ENCODE assay signal across 10 mouse cellular contexts in genomic region chr14:55557003-55557402, GRCm38 (mm10). TPM values are rescaled to one million over a fixed set of nuclear protein-coding genes. Genes with fewer than 3 reads are reported as not detected.
A peak's percentile ranks its signal among the peaks of the same experiment; 100 is the strongest.
DNase-seq lines count a peak whose midpoint lies in the region; ATAC-seq and TF ChIP-seq lines count a peak whose summit lies in the region.
"Had no signal": no experiment of that assay in that cellular context is flagged by ENCODE, and none has a peak within 500 bp of the region (broad histone marks: within the 10 kb centered on the region; RNA-seq: fewer than 3 reads in every experiment).

No protein-coding gene starts in this region.

- WGBS in hindbrain, embryonic 11.5 days, result 33% methylated on average over 5 of the region's 5 CpGs
- WGBS in hindbrain, embryonic 12.5 days, result 29% methylated on average over 5 of the region's 5 CpGs
- WGBS in kidney, embryonic 14.5 days, result 25% methylated on average over 5 of the region's 5 CpGs
- 24% methylated on average over 5 of the region's 5 CpGs for WGBS in liver, embryonic 11.5 days
- WGBS in olfactory bulb, adult 2 months, result 26% methylated on average over 5 of the region's 5 CpGs

- no peaks in the 10 kb centered on the region for H3K9me3 ChIP-seq in hindbrain, embryonic 11.5 days (ENCODE audit: control insufficient read depth, low read length)
- H3K9me3 ChIP-seq in hindbrain, embryonic 12.5 days (replicated peaks), result no peaks in the 10 kb centered on the region
- no peaks in the 10 kb centered on the region for H3K9me3 ChIP-seq in kidney, embryonic 14.5 days (ENCODE audit: control insufficient read depth, low read length)
- H3K9me3 ChIP-seq in liver, embryonic 11.5 days (ENCODE audit: control insufficient read depth, low read length), result no peaks in the 10 kb centered on the region
- H3K9me3 ChIP-seq: embryonic facial prominence, embryonic 12.5 days; neural tube, embryonic 13.5 days had no signal

- H3K4me3 ChIP-seq in hindbrain, embryonic 11.5 days (ENCODE audit: low read depth, low read length), result no peak overlapping the region
- H3K4me3 ChIP-seq in hindbrain, embryonic 12.5 days, result no peak overlapping the region
- no peak overlapping the region for H3K4me3 ChIP-seq in gastrocnemius, adult 2 months
- H3K4me3 ChIP-seq in kidney, embryonic 14.5 days (ENCODE audit: low read length), result no peak overlapping the region
- no peak overlapping the region for H3K4me3 ChIP-seq in liver, embryonic 11.5 days (ENCODE audit: low read depth, low read length)
- H3K4me3 ChIP-seq in olfactory bulb, adult 2 months (ENCODE audit: insufficient read depth, low read depth, low read length), result no peak overlapping the region
- H3K4me3 ChIP-seq: embryonic facial prominence, embryonic 12.5 days; neural tube, embryonic 13.5 days had no signal

- no peak for ATAC-seq in hindbrain, embryonic 11.5 days (ENCODE audit: low FRiP score)
- no peak for ATAC-seq in hindbrain, embryonic 12.5 days (ENCODE audit: low FRiP score)
- no peak for ATAC-seq in kidney, embryonic 14.5 days (ENCODE audit: low FRiP score, low TSS enrichment)
- ATAC-seq in liver, embryonic 11.5 days (replicated peaks; ENCODE audit: low FRiP score), result no peak

- intact Hi-C loops in gastrocnemius, adult 2 months (cut with DNase I), result loop anchor here (2.0 to 5.0 kb wide), 2 partner anchors 45 to 60 kb away; partner anchors contain the start of gene Irf9

- no peak overlapping the region for H3K9ac ChIP-seq in hindbrain, embryonic 11.5 days (ENCODE audit: low read depth, low read length)
- H3K9ac ChIP-seq in hindbrain, embryonic 12.5 days, result no peak overlapping the region
- no peak overlapping the region for H3K9ac ChIP-seq in kidney, embryonic 14.5 days (ENCODE audit: low read depth, low read length)
- H3K9ac ChIP-seq in liver, embryonic 11.5 days (ENCODE audit: low read depth, low read length), result no peak overlapping the region
- H3K9ac ChIP-seq: embryonic facial prominence, embryonic 12.5 days; neural tube, embryonic 13.5 days had no signal

- peak; percentile 76 for DNase-seq in hindbrain, embryonic 11.5 days (ENCODE audit: low spot score)
- DNase-seq in brain, adult 2 months (ENCODE audit: low read depth, low spot score), result peak; percentile 89
- peak; percentile 85 for DNase-seq in gastrocnemius, adult 2 months
- DNase-seq in liver, embryonic 11.5 days (ENCODE audit: low spot score), result peak; percentile 72
- DNase-seq in testis, postnatal 14 days (ENCODE audit: low spot score), result peak; percentile 65

- no peaks in the 10 kb centered on the region for H3K36me3 ChIP-seq in hindbrain, embryonic 11.5 days (ENCODE audit: control insufficient read depth, insufficient read depth, low read length)
- no peaks in the 10 kb centered on the region; the same call in 1 of the 2 replicates for H3K36me3 ChIP-seq in hindbrain, embryonic 12.5 days
- no peaks in the 10 kb centered on the region for H3K36me3 ChIP-seq in kidney, embryonic 14.5 days (ENCODE audit: control insufficient read depth, insufficient read depth, low read length)
- H3K36me3 ChIP-seq in liver, embryonic 11.5 days (ENCODE audit: control insufficient read depth, insufficient read depth, low read length), result no peaks in the 10 kb centered on the region
- H3K36me3 ChIP-seq: embryonic facial prominence, embryonic 12.5 days; neural tube, embryonic 13.5 days had no signal

- no peak overlapping the region for H3K4me2 ChIP-seq in hindbrain, embryonic 11.5 days (replicated peaks; ENCODE audit: low read depth, low read length)
- H3K4me2 ChIP-seq in hindbrain, embryonic 12.5 days (replicated peaks), result no peak overlapping the region
- no peak overlapping the region; the same call in 1 of the 2 replicates for H3K4me2 ChIP-seq in kidney, embryonic 14.5 days (replicated peaks; ENCODE audit: low read depth, low read length)
- H3K4me2 ChIP-seq in liver, embryonic 11.5 days, result 0 out of 2 replicates have a peak overlapping the region, but pooled peaks have one; percentile 11
- H3K4me2 ChIP-seq: embryonic facial prominence, embryonic 12.5 days; neural tube, embryonic 13.5 days had no signal

- 0 out of 2 replicates have a peak, but pooled peaks cover 4% of the 10 kb centered on the region for H3K4me1 ChIP-seq in hindbrain, embryonic 11.5 days (replicated peaks; ENCODE audit: control insufficient read depth, insufficient read depth, low read length)
- peaks cover 14% of the 10 kb centered on the region for H3K4me1 ChIP-seq in hindbrain, embryonic 12.5 days
- H3K4me1 ChIP-seq in kidney, embryonic 14.5 days (ENCODE audit: control insufficient read depth, insufficient read depth, low read length), result peaks cover 5% of the 10 kb centered on the region; the same call in 1 of the 2 replicates
- H3K4me1 ChIP-seq in liver, embryonic 11.5 days (replicated peaks; ENCODE audit: control insufficient read depth, insufficient read depth, low read length), result peaks cover 22% of the 10 kb centered on the region
- peaks cover 7% of the 10 kb centered on the region for H3K4me1 ChIP-seq in olfactory bulb, adult 2 months (ENCODE audit: control insufficient read depth, insufficient read depth, low read length)

- no peak for TF ChIP-seq POLR2A in olfactory bulb, adult 2 months (IDR thresholded peaks at IDR 0.05; ENCODE audit: insufficient read depth, low read depth, low read length)

- TF ChIP-seq CTCF in gastrocnemius, adult 2 months (IDR thresholded peaks at IDR 0.05), result peak; percentile 85
- peak; percentile 45; the same call in 1 of the 2 replicates for TF ChIP-seq CTCF in olfactory bulb, adult 2 months (IDR thresholded peaks at IDR 0.05; ENCODE audit: insufficient read depth, low read depth, low read length)

- no peak overlapping the region for H3K27ac ChIP-seq in hindbrain, embryonic 11.5 days (ENCODE audit: low read depth, low read length)
- no peak overlapping the region for H3K27ac ChIP-seq in hindbrain, embryonic 12.5 days
- H3K27ac ChIP-seq in gastrocnemius, adult 2 months, result peak overlapping the region; percentile 96
- peak overlapping the region; percentile 66; the same call in 1 of the 2 replicates for H3K27ac ChIP-seq in kidney, embryonic 14.5 days (ENCODE audit: low read depth, low read length)
- H3K27ac ChIP-seq in liver, embryonic 11.5 days (ENCODE audit: low read depth, low read length), result peak overlapping the region; percentile 57; the same call in 1 of the 2 replicates
- H3K27ac ChIP-seq in olfactory bulb, adult 2 months (ENCODE audit: insufficient read depth, low read depth, low read length), result no peak overlapping the region
- H3K27ac ChIP-seq: embryonic facial prominence, embryonic 12.5 days; neural tube, embryonic 13.5 days had no signal

- no peaks in the 10 kb centered on the region for H3K27me3 ChIP-seq in hindbrain, embryonic 11.5 days (ENCODE audit: control insufficient read depth, insufficient read depth, low read length)
- no peaks in the 10 kb centered on the region for H3K27me3 ChIP-seq in hindbrain, embryonic 12.5 days
- no peaks in the 10 kb centered on the region for H3K27me3 ChIP-seq in kidney, embryonic 14.5 days (ENCODE audit: control insufficient read depth, insufficient read depth, low read length)
- H3K27me3 ChIP-seq in liver, embryonic 11.5 days (replicated peaks; ENCODE audit: control insufficient read depth, insufficient read depth, low read length), result no peaks in the 10 kb centered on the region
- H3K27me3 ChIP-seq: embryonic facial prominence, embryonic 12.5 days; neural tube, embryonic 13.5 days had no signal

RNA-seq across cellular contexts. Expression of gene Dcaf11, which starts 2.8 kb away (rescaled TPM):
- polyA plus RNA-seq in hindbrain, embryonic 11.5 days (2014; fragmentation: Nextera tagmentation; extraction: Ambion mirVana), result 81.5 and 85.4 TPM in 2 replicates
- 104 and 106 TPM in 2 replicates for polyA plus RNA-seq in hindbrain, embryonic 12.5 days (2016; fragmentation: Nextera tagmentation; extraction: Ambion mirVana)
- total RNA-seq in gastrocnemius, adult 2 months (2021), result 100 to 1,000 TPM; 129 to 133 TPM
- polyA plus RNA-seq in kidney, embryonic 14.5 days (2014; fragmentation: Nextera tagmentation; extraction: Ambion mirVana), result 62.9 and 90.2 TPM in 2 replicates
- 72.1 and 73.6 TPM in 2 replicates for polyA plus RNA-seq in liver, embryonic 11.5 days (2014; fragmentation: Nextera tagmentation; extraction: Ambion mirVana)
- not detected in 2 replicates for polyA plus RNA-seq in olfactory bulb, adult 2 months (2012; ENCODE audit: insufficient read depth, insufficient read length, low replicate concordance, missing spikeins)

RNA-seq across cellular contexts. Expression of gene A730061H03Rik, which starts 3.2 kb away (rescaled TPM):
- 0.52 TPM in 1 of 2 replicates, not detected in the other for polyA plus RNA-seq in hindbrain, embryonic 11.5 days (2014; fragmentation: Nextera tagmentation; extraction: Ambion mirVana)
- 0.62 TPM in 1 of 2 replicates, not detected in the other for polyA plus RNA-seq in hindbrain, embryonic 12.5 days (2016; fragmentation: Nextera tagmentation; extraction: Ambion mirVana)
- total RNA-seq in gastrocnemius, adult 2 months (2021), result not detected
- 0.66 and 1.5 TPM in 2 replicates for polyA plus RNA-seq in kidney, embryonic 14.5 days (2014; fragmentation: Nextera tagmentation; extraction: Ambion mirVana)
- 2.3 and 3.3 TPM in 2 replicates for polyA plus RNA-seq in liver, embryonic 11.5 days (2014; fragmentation: Nextera tagmentation; extraction: Ambion mirVana)
- polyA plus RNA-seq in olfactory bulb, adult 2 months (2012; ENCODE audit: insufficient read depth, insufficient read length, low replicate concordance, missing spikeins), result not detected in 2 replicates
- polyA plus RNA-seq: embryonic facial prominence, embryonic 12.5 days had no signal

RNA-seq across cellular contexts. Expression of gene Pck2, which starts 16.9 kb away (rescaled TPM):
- 11.3 and 12.6 TPM in 2 replicates for polyA plus RNA-seq in hindbrain, embryonic 11.5 days (2014; fragmentation: Nextera tagmentation; extraction: Ambion mirVana)
- polyA plus RNA-seq in hindbrain, embryonic 12.5 days (2016; fragmentation: Nextera tagmentation; extraction: Ambion mirVana), result 22.3 and 23.6 TPM in 2 replicates
- total RNA-seq in gastrocnemius, adult 2 months (2021), result 1 to 10 TPM; 3.5 to 4.2 TPM
- polyA plus RNA-seq in kidney, embryonic 14.5 days (2014; fragmentation: Nextera tagmentation; extraction: Ambion mirVana), result 25.0 and 37.1 TPM in 2 replicates
- polyA plus RNA-seq in liver, embryonic 11.5 days (2014; fragmentation: Nextera tagmentation; extraction: Ambion mirVana), result 49.8 and 50.9 TPM in 2 replicates
- not detected in 2 replicates for polyA plus RNA-seq in olfactory bulb, adult 2 months (2012; ENCODE audit: insufficient read depth, insufficient read length, low replicate concordance, missing spikeins)

RNA-seq across cellular contexts. Expression of gene Fitm1, which starts 18.4 kb away (rescaled TPM):
- 0.77 and 1.8 TPM in 2 replicates for polyA plus RNA-seq in hindbrain, embryonic 11.5 days (2014; fragmentation: Nextera tagmentation; extraction: Ambion mirVana)
- 1.4 and 4.2 TPM in 2 replicates for polyA plus RNA-seq in hindbrain, embryonic 12.5 days (2016; fragmentation: Nextera tagmentation; extraction: Ambion mirVana)
- total RNA-seq in gastrocnemius, adult 2 months (2021), result 100 to 1,000 TPM; 282 to 334 TPM
- polyA plus RNA-seq in kidney, embryonic 14.5 days (2014; fragmentation: Nextera tagmentation; extraction: Ambion mirVana), result 0.96 and 1.0 TPM in 2 replicates
- 2.2 and 2.6 TPM in 2 replicates for polyA plus RNA-seq in liver, embryonic 11.5 days (2014; fragmentation: Nextera tagmentation; extraction: Ambion mirVana)
- not detected in 2 replicates for polyA plus RNA-seq in olfactory bulb, adult 2 months (2012; ENCODE audit: insufficient read depth, insufficient read length, low replicate concordance, missing spikeins)

RNA-seq across cellular contexts. Expression of gene Psme1, which starts 20.9 kb away (rescaled TPM):
- 126 TPM in 2 replicates for polyA plus RNA-seq in hindbrain, embryonic 11.5 days (2014; fragmentation: Nextera tagmentation; extraction: Ambion mirVana)
- polyA plus RNA-seq in hindbrain, embryonic 12.5 days (2016; fragmentation: Nextera tagmentation; extraction: Ambion mirVana), result 132 and 133 TPM in 2 replicates
- 10 to 100 TPM; 53.3 to 75.5 TPM for total RNA-seq in gastrocnemius, adult 2 months (2021)
- polyA plus RNA-seq in kidney, embryonic 14.5 days (2014; fragmentation: Nextera tagmentation; extraction: Ambion mirVana), result 131 and 142 TPM in 2 replicates
- 172 and 177 TPM in 2 replicates for polyA plus RNA-seq in liver, embryonic 11.5 days (2014; fragmentation: Nextera tagmentation; extraction: Ambion mirVana)
- not detected in 2 replicates for polyA plus RNA-seq in olfactory bulb, adult 2 months (2012; ENCODE audit: insufficient read depth, insufficient read length, low replicate concordance, missing spikeins)

Comparison
In these comparisons a context has a peak if more than half of its experiments do, and no peak if none do; other contexts are left out.
1. H3K27ac ChIP-seq: peak in gastrocnemius, adult 2 months (single experiment), kidney, embryonic 14.5 days (single experiment) and liver, embryonic 11.5 days (single experiment); none in hindbrain, embryonic 11.5 days (single experiment), hindbrain, embryonic 12.5 days (single experiment) and olfactory bulb, adult 2 months (single experiment).
2. Peak in every context shown above with its lines, with median percentiles within 50 percentile points of each other: DNase-seq.